Mouse (Mus musculus): ENCODE measurements around the gene Acan. TPM values are rescaled to one million over a fixed set of nuclear protein-coding genes. Genes with fewer than 3 reads are reported as not detected.
A peak's percentile ranks its signal among the peaks of the same experiment; 100 is the strongest.

Acan gene
- total RNA-seq (2021): 1 to 10 TPM; 5.3 to 5.4 TPM
- long read RNA-seq, experiment 1, partial matches to known transcripts: 1 of 1 reads
- long read RNA-seq, experiment 1, other reads (novel, unspliced or antisense): 0 of 1 reads
- long read RNA-seq, experiment 2: 0 reads

GRCm38 (mm10) chr7:79053383-79053889 is at the start of gene Acan:
Gene Acan (plus strand): TSS chr7:79053483.
- no peak for DNase-seq (ENCODE audit: low spot score in 2 of 2)

DNA sequence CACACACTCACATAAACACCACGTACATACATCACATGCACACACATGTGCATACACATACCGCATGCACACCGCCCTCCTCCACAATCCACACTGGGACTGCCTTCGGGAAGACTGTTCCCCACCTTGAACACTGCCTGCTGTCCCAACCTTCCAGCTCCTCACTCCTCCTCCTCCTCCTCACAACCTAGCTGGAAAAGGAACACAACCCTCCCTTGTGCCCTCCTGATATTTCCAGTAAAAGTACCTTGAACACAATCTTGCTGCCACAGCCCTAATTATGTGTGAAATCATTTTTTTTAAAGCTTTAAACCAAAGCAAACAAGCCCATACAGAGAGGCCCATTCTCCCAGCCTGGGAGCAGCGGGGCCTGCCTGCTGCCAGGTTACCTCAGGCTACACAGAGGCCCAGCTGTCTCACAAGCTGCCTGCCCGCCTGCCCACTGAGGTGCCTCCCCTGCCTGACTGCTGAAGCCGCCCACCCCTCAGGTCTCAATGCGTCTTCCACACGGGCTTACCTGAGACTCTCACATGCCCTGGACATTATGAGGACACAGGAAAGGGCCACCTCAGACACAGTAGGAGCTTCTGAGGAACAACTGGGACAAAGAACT is 31.9 kb upstream of the Acan start:
- peak; percentile 42 to 45 for DNase-seq (ENCODE audit: low spot score in 2 of 2)

GRCm38 (mm10) chr7:79029138-79029537 is 24.1 kb upstream of the Acan start:
- DNase-seq (ENCODE audit: low spot score in 2 of 2): no peak

- no peak for DNase-seq (ENCODE audit: low spot score in 2 of 2)
Observed at GRCm38 (mm10) chr7:79033745-79034144, 19.5 kb upstream of the Acan start.

GRCm38 (mm10) chr7:79034521-79034920 is 18.8 kb upstream of the Acan start:
- DNase-seq (ENCODE audit: low spot score in 2 of 2): no peak

GRCm38 (mm10) chr7:79052081-79052480 is 1.2 kb upstream of the Acan start:
- DNase-seq (ENCODE audit: low spot score in 2 of 2): no peak

DNA sequence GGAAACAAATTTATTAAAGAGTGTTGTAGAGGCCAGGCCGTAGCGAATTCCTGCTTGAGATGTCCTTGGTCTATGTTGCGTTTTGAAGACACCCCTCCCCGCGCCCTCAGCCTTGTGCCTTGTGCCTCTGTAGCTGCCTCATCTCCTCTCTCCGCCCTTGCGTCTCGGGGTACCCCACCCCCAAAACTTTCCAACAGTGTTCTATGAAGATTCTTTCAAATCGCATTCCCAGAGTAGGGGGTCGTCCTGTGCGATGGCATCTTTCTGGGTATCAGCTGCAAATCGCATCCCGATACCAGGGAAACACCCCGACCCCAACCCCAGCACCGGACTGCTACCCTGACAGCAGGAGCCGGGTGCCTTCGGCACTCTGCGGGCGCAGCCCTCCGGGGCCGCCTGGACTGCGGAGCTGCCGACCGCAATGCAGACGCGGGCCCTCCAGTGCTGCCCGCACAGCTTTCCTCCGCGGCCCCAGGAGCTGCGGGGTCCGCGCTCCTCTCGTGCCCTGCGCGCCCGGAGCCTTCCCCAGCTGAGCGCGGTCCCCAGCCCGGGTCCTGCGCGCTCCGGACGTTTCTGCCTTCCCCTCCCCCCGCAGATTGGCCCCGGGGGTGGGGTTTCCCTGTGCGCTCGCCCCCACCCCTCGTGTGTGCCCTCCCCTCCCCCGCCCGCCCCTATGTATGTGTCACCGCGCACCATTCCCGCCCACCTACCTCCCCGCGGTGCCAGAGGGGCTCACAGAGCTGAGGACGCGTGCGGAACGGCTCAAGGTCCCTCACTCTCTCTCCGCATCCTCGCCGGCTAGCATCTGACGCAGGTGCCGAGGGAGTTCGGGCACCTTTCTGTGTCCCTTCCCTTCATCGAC is 531 bp upstream of the Acan start:
- peak in 1 of 2 experiments; percentile 16 for DNase-seq (ENCODE audit: low spot score in 2 of 2)

DNA sequence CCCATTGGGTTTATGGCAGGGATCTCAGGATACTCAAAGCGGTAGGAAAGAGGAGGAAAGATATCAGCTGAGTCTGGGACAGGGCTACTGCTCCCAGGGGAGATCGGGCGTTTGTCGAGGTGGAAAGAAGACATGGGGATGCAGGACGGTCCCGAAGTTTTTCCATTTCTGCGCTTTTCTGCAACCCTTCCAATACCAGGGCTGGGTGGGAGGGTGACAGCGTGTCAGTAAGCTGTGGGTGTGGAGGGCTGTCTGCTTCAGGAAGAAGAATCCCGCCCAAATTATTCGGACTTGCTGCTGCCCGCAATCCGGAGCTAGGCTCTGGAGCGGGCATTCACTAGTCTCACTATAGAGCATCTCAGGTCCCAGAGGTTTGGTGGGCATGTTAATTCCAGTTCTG is 828 bp downstream of the Acan start:
- no peak for DNase-seq (ENCODE audit: low spot score in 2 of 2)

DNA sequence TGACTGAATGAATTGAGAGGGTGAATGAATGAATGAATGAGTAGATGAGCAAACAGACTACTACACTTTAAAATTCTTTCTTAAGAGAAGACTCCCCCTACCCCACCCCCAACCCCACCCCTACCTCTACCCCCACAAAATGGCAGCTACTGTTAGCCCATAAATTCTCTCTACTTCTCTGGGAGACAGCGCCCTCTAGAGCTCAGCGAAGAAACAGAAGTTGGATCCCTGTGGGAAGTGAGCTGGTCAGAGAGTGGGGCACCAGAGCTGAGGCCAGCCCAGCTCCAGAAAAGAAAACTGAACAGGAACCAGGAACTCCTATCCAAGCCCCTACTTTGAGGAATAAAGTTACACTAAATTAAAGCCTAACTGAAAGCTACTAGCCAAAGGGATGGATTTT is 5.3 kb downstream of the Acan start:
- DNase-seq (ENCODE audit: low spot score in 2 of 2): no peak

DNA sequence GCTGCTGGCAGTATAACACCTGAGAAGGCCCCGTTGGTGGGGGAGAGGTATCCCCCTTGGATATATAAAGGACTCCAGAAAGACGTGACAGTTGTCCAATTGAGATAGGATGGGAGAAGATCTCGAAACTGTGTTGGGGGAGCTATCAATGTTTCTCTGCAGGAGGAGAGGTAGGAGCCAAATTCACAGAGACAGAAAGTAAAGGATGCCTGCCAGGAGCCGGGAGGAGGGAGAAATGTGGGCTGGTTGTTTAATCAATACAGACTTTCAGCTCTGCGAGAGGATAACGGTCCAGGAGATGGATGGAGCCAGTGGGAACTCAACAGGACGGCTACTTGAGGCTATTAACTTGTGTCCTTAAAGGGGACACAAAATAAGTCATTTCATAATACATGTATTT is 14.2 kb downstream of the Acan start:
- DNase-seq (ENCODE audit: low spot score in 2 of 2): no peak

DNA sequence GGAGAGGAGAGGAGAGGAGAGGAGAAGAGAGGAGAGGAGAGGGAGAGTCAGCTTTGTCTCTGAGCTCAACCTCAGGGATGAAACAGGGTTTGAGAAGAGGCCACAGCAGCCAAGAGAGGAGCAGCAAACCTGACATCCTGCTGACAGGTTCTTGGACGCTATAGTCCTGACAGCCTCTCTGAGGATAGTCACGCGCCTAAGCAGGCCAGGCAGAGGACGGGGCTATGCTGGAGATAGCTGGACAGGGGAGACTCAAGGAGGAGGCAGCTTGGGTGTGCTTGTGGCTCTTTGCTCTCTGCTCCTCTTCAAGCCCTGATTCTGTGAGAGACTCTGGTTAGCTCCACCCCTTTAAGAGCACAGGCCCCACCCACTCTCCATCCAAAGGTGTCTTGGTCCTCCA is 14.9 kb downstream of the Acan start:
- no peak for DNase-seq (ENCODE audit: low spot score in 2 of 2)

GRCm38 (mm10) chr7:79079212-79079611 is 25.9 kb downstream of the Acan start:
- peak; percentile 46 to 49 for DNase-seq (ENCODE audit: low spot score in 2 of 2)

DNA sequence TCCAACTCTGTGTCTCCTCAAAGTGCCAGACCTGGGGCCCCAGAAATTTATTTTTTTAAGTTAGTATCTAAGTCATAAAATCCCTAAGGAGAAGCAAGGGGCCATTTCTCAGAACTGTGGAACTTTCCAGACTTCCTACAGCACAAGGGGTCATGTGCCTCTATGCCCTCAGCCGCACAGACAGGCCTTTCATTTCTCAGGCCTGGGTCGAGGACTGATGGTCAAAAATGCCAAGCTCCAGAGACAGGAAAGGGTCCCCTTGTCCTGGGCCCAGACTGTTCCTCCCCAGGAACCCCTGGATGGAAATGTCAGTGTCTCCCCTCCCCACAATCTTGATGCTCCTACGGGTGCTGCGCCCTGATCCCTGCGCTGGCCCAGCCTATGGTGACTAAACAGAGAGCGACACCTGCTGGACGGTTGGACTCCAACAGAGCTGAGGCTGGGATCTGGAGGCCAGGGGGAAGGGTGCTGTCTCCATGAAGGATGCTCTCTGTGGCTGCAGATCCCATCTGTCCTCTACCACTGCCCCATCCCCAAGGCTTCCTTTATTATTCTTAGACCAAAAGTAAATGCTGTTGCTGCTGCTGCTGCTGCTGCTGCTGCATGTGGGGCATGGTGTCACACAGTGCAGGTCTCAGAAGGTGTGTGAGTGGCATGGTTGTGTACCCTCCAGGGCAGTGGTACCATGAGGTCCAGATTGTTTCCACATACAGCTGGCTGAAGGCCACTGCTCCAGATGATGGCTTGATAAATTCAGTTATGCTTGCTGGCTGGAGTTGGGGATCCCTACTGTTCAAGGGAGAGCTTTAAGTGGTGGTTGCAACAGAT is 27.5 kb downstream of the Acan start:
- peak; percentile 75 to 82 for DNase-seq (ENCODE audit: low spot score in 2 of 2)

DNA sequence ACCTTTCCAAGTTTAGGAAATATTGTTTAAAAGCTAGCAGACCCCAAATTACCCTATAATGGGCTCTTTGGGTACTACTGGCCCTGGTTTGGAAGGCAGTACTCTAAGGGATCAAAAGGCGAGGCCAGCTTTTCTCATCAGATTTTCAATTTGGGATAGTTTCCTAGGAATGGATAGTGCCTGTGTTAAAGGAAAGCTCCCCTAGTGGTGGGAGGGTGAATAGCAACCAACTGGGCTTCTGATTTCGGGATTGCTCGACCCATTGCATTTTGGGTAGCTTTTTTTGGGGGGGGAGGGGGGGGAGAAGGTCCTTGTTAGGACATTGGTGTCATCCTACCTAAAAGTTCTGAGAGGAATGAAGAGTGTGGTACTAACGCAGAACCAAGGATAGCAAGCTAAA is 35.8 kb downstream of the Acan start:
- DNase-seq (ENCODE audit: low spot score in 2 of 2): no peak

- no peak for DNase-seq (ENCODE audit: low spot score in 2 of 2)
Observed at GRCm38 (mm10) chr7:79096492-79096891, 43.2 kb downstream of the Acan start.

DNA sequence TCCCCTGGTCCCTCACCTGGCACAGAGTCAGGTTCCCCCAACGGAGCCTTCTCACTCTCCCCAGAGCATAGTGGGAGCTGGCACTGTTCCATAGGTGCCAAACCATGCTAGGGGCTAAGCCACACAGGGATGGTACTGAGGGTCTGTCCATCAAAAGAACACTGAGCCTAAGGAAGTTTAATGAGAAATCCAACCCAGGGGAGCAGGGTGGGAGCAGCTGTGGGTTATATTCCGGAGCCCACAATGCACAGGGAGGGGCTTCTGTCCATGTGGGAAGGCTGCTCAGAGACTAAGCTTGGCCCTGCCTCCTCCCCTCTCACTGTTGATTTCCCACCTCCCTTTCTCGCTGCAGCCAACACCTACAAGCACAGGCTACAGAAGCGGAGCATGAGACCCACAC is 60.6 kb downstream of the Acan start:
- no peak for DNase-seq (ENCODE audit: low spot score in 2 of 2)

DNA sequence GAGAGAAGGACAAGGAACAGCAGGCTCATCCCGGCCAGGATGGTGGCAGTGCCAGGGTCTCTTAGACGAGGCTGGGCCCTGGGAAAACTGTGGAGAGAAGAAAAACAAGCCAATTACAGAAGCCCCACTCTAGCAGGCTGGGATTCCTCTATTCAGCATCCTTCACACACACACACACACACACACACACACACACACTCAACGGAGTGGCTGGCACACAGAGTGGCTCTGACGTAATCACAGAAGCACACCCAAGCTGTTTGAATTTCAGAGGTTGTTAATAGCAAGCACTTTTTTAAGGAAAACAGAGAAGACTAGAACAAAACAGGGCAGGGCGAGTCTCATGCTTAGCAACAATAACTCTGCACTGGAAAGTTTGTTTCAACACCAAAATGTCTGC is 70.2 kb downstream of the Acan start:
- peak; percentile 54 to 71 for DNase-seq (ENCODE audit: low spot score in 2 of 2)

DNA sequence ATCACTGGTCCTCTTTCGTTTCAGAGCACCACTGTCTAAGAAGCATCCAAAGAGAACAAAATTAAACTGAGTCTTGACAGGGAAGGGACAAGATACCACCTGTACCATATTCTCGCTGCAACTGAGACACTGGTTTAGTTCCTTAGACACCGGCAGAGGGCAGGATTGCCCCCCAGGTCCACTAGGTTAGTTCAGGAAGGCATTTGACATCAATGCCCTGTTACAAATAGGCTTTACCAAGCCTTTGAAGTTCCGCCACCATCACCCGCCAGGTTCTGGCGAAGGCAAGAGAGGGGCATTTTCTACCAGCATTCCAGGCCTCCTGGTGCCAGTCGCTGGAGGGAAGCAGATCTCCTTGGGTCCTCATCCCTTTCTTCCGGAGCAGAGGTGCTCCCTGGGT is 76.6 kb downstream of the Acan start:
- DNase-seq (ENCODE audit: low spot score in 2 of 2): no peak

DNA sequence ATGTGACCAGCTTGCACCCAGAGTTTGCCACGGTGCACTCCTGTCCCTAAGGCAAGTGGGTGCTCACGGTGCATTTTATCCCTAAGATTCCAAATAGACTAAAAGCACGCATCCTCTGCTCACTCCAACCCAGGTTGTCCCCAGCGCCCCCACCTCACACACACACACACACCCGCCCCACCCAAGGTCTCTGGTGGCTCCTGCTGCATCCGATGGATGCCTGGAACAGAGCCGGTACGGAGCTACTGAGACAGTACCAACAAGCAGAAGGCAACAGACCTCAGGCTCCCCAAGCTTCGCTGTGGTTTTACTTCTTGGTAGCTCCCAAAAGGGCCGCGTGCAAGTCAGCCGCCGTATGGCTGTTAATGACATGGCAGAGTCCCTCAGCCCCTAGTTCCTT is 77.1 kb downstream of the Acan start:
- no peak for DNase-seq (ENCODE audit: low spot score in 2 of 2)

- no peak for DNase-seq (ENCODE audit: low spot score in 2 of 2)
Observed at GRCm38 (mm10) chr7:79130843-79131444, 77.7 kb downstream of the Acan start, which contains the start of gene Hapln3. Gene Hapln3 (minus strand): TSS chr7:79131018.

DNA sequence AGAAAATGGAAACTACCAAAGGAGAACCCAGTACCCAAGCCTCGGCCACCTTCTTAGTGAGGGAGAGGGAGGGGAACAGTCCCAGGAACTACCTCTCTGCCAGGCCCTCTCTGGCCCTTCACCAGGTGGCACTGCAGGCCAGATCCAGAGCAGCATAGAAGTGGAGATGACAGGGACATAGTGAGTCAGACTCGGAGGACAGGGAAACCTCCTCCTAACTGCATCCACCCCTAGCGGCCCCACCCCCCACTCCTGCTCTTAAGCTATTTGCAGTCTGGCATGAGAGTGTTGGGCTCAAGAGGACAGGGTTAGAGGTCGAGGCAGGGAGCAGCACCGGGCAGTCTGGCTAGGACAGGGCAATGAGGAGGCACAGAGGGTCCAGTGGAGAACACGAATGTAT is 80.1 kb downstream of the Acan start:
- no peak for DNase-seq (ENCODE audit: low spot score in 2 of 2)

Measured in layer of hippocampus, postnatal 14 days (tissue).